Mouse (Mus musculus): ENCODE measurements around the gene Fam71e2. TPM values are rescaled to one million over a fixed set of nuclear protein-coding genes. Genes with fewer than 3 reads are reported as not detected.

Gene Fam71e2
- polyA plus RNA-seq, 1 experiment, result not detected

DNA sequence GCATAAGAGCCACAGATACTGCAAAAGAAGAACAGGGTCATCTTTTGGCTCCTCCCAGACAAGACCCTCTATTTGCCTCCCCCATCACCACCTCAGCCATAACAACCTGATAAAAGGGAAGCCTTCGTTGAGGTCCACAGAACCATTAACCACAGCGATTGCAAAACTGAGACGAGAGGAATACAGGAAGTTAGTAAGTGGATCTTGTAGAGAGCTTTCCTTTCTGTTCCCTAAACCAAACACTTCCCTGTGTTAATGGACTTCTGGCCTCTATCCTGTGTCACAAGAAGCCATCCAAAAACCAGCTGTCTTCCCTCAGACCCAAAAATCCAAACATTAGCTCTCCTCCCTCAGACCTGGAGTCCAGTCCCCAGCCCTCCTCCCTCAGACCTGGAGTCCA is 46.7 kb downstream of the Fam71e2 start:
- 73% methylated on average over 3 of the region's 3 CpGs for WGBS
- TF ChIP-seq POLR2A (IDR thresholded peaks at IDR 0.05; ENCODE audit: insufficient read depth, low read depth, low read length), result no peak
- no peak for TF ChIP-seq CTCF (IDR thresholded peaks at IDR 0.05; ENCODE audit: insufficient read depth, low read depth, low read length)
- no peak overlapping the region for H3K4me3 ChIP-seq (ENCODE audit: insufficient read depth, low read depth, low read length)
- no peaks in the 10 kb centered on the region; the same call in 1 of the 2 replicates for H3K4me1 ChIP-seq (ENCODE audit: control insufficient read depth, insufficient read depth, low read length)
- H3K27ac ChIP-seq (ENCODE audit: insufficient read depth, low read depth, low read length), result no peak overlapping the region

DNA sequence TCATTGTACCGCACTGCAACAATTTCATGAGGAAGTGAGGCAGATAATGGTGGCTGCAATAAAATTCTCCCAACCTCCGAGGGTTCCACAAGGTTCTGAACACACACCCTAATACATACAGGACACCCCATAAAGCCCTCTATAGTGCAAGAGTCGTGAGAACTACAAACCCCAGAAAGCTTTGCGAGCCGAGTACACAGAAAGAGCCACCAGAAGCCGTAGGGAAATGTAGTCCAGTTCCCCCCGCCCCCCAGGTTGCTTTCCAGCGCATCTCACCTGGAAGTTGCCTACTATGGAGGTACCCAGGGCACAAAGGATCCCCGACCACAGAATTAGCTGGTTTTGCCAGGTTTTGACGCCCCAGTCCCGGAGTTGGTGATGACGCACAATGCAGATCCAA is 47.6 kb downstream of the Fam71e2 start:
- TF ChIP-seq POLR2A (IDR thresholded peaks at IDR 0.05; ENCODE audit: insufficient read depth, low read depth, low read length) (no peak), CTCF (IDR thresholded peaks at IDR 0.05; ENCODE audit: insufficient read depth, low read depth, low read length) (no peak)
- Histone ChIP-seq H3K4me3 (ENCODE audit: insufficient read depth, low read depth, low read length) (peak overlapping the region; percentile 48), H3K4me1 (ENCODE audit: control insufficient read depth, insufficient read depth, low read length) (no peaks in the 10 kb centered on the region; the same call in 1 of the 2 replicates), H3K27ac (ENCODE audit: insufficient read depth, low read depth, low read length) (no peak overlapping the region)
- WGBS, result 32% methylated on average over 12 of the region's 12 CpGs

DNA sequence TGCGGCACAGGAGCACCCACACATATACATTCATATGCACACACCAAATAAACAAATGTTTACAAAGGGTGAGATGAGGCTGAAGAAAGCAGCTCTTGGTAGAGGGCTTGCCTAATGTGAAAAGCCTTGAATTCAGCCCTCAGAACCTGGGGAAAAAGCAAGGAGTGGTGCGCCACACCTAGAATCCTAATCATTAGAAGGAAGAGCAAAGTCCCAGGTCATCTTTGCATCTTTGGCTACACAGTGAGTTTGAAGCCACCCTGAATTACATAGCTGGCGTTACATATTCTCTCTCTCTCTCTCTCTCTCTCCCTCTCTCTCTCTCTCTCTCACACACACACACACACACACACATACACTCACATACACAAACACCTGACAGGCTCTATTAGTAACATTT is 51.8 kb downstream of the Fam71e2 start:
- H3K27ac ChIP-seq (ENCODE audit: insufficient read depth, low read depth, low read length), result no peak overlapping the region
- H3K4me3 ChIP-seq (ENCODE audit: insufficient read depth, low read depth, low read length), result no peak overlapping the region
- H3K4me1 ChIP-seq (ENCODE audit: control insufficient read depth, insufficient read depth, low read length), result no peaks in the 10 kb centered on the region; the same call in 1 of the 2 replicates
- 84% methylated on average over 3 of the region's 3 CpGs for WGBS
- TF ChIP-seq CTCF (IDR thresholded peaks at IDR 0.05; ENCODE audit: insufficient read depth, low read depth, low read length) (no peak), POLR2A (IDR thresholded peaks at IDR 0.05; ENCODE audit: insufficient read depth, low read depth, low read length) (no peak)

DNA sequence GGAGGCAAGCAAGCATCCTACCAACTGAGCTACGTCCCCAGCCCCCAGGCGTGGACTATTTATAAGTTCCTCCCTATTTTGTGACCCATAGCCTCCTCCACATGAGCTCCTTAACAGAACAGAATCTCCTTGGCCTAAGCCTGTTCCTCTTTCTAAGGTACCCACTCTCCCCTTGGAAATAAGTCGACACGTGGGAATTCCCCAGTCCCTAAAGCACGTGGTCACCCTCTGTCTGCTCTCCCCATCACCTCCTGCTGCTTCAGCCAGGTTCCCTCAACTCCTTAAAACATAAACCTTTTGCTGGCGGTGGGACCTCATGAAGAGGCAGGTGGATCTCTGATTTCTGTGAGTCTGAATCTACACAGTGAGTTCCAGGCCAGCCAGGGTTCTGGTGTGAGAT is 54.1 kb downstream of the Fam71e2 start:
- WGBS, result 75% methylated on average over 6 of the region's 6 CpGs
- Histone ChIP-seq H3K27ac (ENCODE audit: insufficient read depth, low read depth, low read length) (no peak overlapping the region), H3K4me3 (ENCODE audit: insufficient read depth, low read depth, low read length) (no peak overlapping the region), H3K4me1 (ENCODE audit: control insufficient read depth, insufficient read depth, low read length) (no peaks in the 10 kb centered on the region)
- TF ChIP-seq POLR2A (IDR thresholded peaks at IDR 0.05; ENCODE audit: insufficient read depth, low read depth, low read length) (no peak), CTCF (IDR thresholded peaks at IDR 0.05; ENCODE audit: insufficient read depth, low read depth, low read length) (no peak)

DNA sequence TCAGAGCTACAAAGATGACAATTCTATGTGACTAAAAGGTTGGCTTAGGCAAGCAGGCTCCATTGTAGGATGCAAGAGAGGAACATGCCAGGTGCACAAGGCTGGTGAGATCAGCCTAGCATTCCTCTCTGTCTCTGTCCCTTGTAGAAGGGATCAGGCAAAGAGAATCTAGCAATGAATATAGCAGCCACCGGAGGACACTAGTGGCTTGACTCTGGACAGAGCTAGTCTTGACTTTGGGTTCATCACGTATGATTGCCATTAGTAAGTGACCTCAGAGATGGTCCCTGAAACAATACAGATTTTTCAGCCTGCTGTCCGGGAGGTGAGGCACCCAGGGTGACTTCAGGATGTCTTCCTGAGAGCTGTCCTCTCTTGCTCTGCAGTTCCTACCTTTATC is 58.5 kb downstream of the Fam71e2 start:
- TF ChIP-seq CTCF (IDR thresholded peaks at IDR 0.05; ENCODE audit: insufficient read depth, low read depth, low read length) (no peak), POLR2A (IDR thresholded peaks at IDR 0.05; ENCODE audit: insufficient read depth, low read depth, low read length) (no peak)
- Histone ChIP-seq H3K4me3 (ENCODE audit: insufficient read depth, low read depth, low read length) (no peak overlapping the region), H3K4me1 (ENCODE audit: control insufficient read depth, insufficient read depth, low read length) (no peaks in the 10 kb centered on the region), H3K27ac (ENCODE audit: insufficient read depth, low read depth, low read length) (no peak overlapping the region)
- WGBS, result 90% methylated on average over 3 of the region's 3 CpGs

DNA sequence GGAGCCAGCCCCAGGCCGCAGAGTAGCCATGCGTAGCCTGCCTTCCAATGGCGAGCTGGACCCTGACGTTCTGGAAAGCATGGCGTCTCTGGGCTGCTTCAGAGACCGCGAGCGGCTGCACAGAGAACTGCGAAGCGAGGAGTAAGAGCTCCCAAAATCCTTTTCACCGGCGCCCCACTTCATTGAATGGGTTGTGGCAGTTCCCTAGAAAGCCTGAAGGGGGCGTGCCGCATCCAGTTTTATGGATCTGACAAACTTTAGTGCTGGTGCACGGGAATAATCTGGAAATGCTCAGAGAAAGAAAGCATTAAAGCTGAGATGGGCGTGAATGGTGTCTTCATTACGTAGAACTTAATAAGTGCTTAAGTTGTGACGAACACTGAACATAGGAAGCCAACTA is 66.0 kb downstream of the Fam71e2 start:
- peaks cover 3% of the 10 kb centered on the region; the same call in 1 of the 2 replicates for H3K4me1 ChIP-seq (ENCODE audit: control insufficient read depth, insufficient read depth, low read length)
- WGBS, result 55% methylated on average over 18 of the region's 18 CpGs
- no peak overlapping the region for H3K4me3 ChIP-seq (ENCODE audit: insufficient read depth, low read depth, low read length)
- no peak overlapping the region for H3K27ac ChIP-seq (ENCODE audit: insufficient read depth, low read depth, low read length)
- peak; percentile 47; the same call in 1 of the 2 replicates for TF ChIP-seq CTCF (IDR thresholded peaks at IDR 0.05; ENCODE audit: insufficient read depth, low read depth, low read length)
- TF ChIP-seq POLR2A (IDR thresholded peaks at IDR 0.05; ENCODE audit: insufficient read depth, low read depth, low read length), result no peak

Other genes with a start within 250 kb of the Fam71e2 start
- not detected in 2 replicates for gene Tnni3, start 247.1 kb downstream of the Fam71e2 start, polyA plus RNA-seq (2012; ENCODE audit: insufficient read depth, insufficient read length, low replicate concordance, missing spikeins)
- gene Dnaaf3, start 238.8 kb downstream of the Fam71e2 start, polyA plus RNA-seq (2012; ENCODE audit: insufficient read depth, insufficient read length, low replicate concordance, missing spikeins), result not detected in 2 replicates
- gene Syt5, start 223.8 kb downstream of the Fam71e2 start, polyA plus RNA-seq (2012; ENCODE audit: insufficient read depth, insufficient read length, low replicate concordance, missing spikeins), result not detected in 2 replicates
- gene Ptprh, start 167.3 kb downstream of the Fam71e2 start, polyA plus RNA-seq (2012; ENCODE audit: insufficient read depth, insufficient read length, low replicate concordance, missing spikeins), result not detected in 2 replicates
- not detected in 2 replicates for gene Tmem86b, start 139.9 kb downstream of the Fam71e2 start, polyA plus RNA-seq (2012; ENCODE audit: insufficient read depth, insufficient read length, low replicate concordance, missing spikeins)
- 310 and 891 TPM in 2 replicates for gene Ppp6r1, start 112.3 kb downstream of the Fam71e2 start, polyA plus RNA-seq (2012; ENCODE audit: insufficient read depth, insufficient read length, low replicate concordance, missing spikeins)
- not detected in 2 replicates for gene Hspbp1, start 86.2 kb downstream of the Fam71e2 start, polyA plus RNA-seq (2012; ENCODE audit: insufficient read depth, insufficient read length, low replicate concordance, missing spikeins)
- not detected in 2 replicates for gene Brsk1, start 80.7 kb downstream of the Fam71e2 start, polyA plus RNA-seq (2012; ENCODE audit: insufficient read depth, insufficient read length, low replicate concordance, missing spikeins)
- gene Tmem150b, start 46.1 kb downstream of the Fam71e2 start, polyA plus RNA-seq (2012; ENCODE audit: insufficient read depth, insufficient read length, low replicate concordance, missing spikeins), result not detected in 2 replicates
- gene Kmt5c, start 31.2 kb downstream of the Fam71e2 start, polyA plus RNA-seq (2012; ENCODE audit: insufficient read depth, insufficient read length, low replicate concordance, missing spikeins), result not detected in 2 replicates
- gene Cox6b2, start 18.2 kb downstream of the Fam71e2 start, polyA plus RNA-seq (2012; ENCODE audit: insufficient read depth, insufficient read length, low replicate concordance, missing spikeins), result not detected in 2 replicates
- gene Il11, start 11.6 kb upstream of the Fam71e2 start, polyA plus RNA-seq (2012; ENCODE audit: insufficient read depth, insufficient read length, low replicate concordance, missing spikeins), result not detected in 2 replicates
- gene Tmem190, start 11.6 kb upstream of the Fam71e2 start, polyA plus RNA-seq (2012; ENCODE audit: insufficient read depth, insufficient read length, low replicate concordance, missing spikeins), result not detected in 2 replicates
- not detected in 2 replicates for gene Tmem238, start 18.4 kb upstream of the Fam71e2 start, polyA plus RNA-seq (2012; ENCODE audit: insufficient read depth, insufficient read length, low replicate concordance, missing spikeins)
- not detected in 2 replicates for gene Rpl28, start 21.6 kb upstream of the Fam71e2 start, polyA plus RNA-seq (2012; ENCODE audit: insufficient read depth, insufficient read length, low replicate concordance, missing spikeins)
- gene Ube2s, start 41.3 kb upstream of the Fam71e2 start, polyA plus RNA-seq (2012; ENCODE audit: insufficient read depth, insufficient read length, low replicate concordance, missing spikeins), result not detected in 2 replicates
- 146 TPM in 1 of 2 replicates, not detected in the other for gene Shisa7, start 73.4 kb upstream of the Fam71e2 start, polyA plus RNA-seq (2012; ENCODE audit: insufficient read depth, insufficient read length, low replicate concordance, missing spikeins)
- not detected in 2 replicates for gene Isoc2b, start 99.0 kb upstream of the Fam71e2 start, polyA plus RNA-seq (2012; ENCODE audit: insufficient read depth, insufficient read length, low replicate concordance, missing spikeins)
- not detected in 2 replicates for gene Isoc2a, start 105.9 kb upstream of the Fam71e2 start, polyA plus RNA-seq (2012; ENCODE audit: insufficient read depth, insufficient read length, low replicate concordance, missing spikeins)
- gene Gm36210, start 135.2 kb upstream of the Fam71e2 start, polyA plus RNA-seq (2012; ENCODE audit: insufficient read depth, insufficient read length, low replicate concordance, missing spikeins), result not detected in 2 replicates
- gene Zfp628, start 143.9 kb upstream of the Fam71e2 start, polyA plus RNA-seq (2012; ENCODE audit: insufficient read depth, insufficient read length, low replicate concordance, missing spikeins), result not detected in 2 replicates
- not detected in 2 replicates for gene Nat14, start 150.7 kb upstream of the Fam71e2 start, polyA plus RNA-seq (2012; ENCODE audit: insufficient read depth, insufficient read length, low replicate concordance, missing spikeins)
- gene Ssc5d, start 154.5 kb upstream of the Fam71e2 start, polyA plus RNA-seq (2012; ENCODE audit: insufficient read depth, insufficient read length, low replicate concordance, missing spikeins), result not detected in 2 replicates
- gene Sbk2, start 193.1 kb upstream of the Fam71e2 start, polyA plus RNA-seq (2012; ENCODE audit: insufficient read depth, insufficient read length, low replicate concordance, missing spikeins), result not detected in 2 replicates
- not detected in 2 replicates for gene Sbk3, start 199.9 kb upstream of the Fam71e2 start, polyA plus RNA-seq (2012; ENCODE audit: insufficient read depth, insufficient read length, low replicate concordance, missing spikeins)
- gene Zfp579, start 224.9 kb upstream of the Fam71e2 start, polyA plus RNA-seq (2012; ENCODE audit: insufficient read depth, insufficient read length, low replicate concordance, missing spikeins), result not detected in 2 replicates
- gene Zfp524, start 243.1 kb upstream of the Fam71e2 start, polyA plus RNA-seq (2012; ENCODE audit: insufficient read depth, insufficient read length, low replicate concordance, missing spikeins), result not detected in 2 replicates
- not detected in 2 replicates for gene Fiz1, start 243.4 kb upstream of the Fam71e2 start, polyA plus RNA-seq (2012; ENCODE audit: insufficient read depth, insufficient read length, low replicate concordance, missing spikeins)
- gene Gm44973, start 244.2 kb upstream of the Fam71e2 start, polyA plus RNA-seq (2012; ENCODE audit: insufficient read depth, insufficient read length, low replicate concordance, missing spikeins), result not detected in 2 replicates
- gene Zfp865, start 249.1 kb upstream of the Fam71e2 start, polyA plus RNA-seq (2012; ENCODE audit: insufficient read depth, insufficient read length, low replicate concordance, missing spikeins), result not detected in 2 replicates
- gene Ccdc106, start 249.3 kb upstream of the Fam71e2 start, polyA plus RNA-seq (2012; ENCODE audit: insufficient read depth, insufficient read length, low replicate concordance, missing spikeins), result not detected in 2 replicates

Measured in olfactory bulb, adult 2 months (tissue).